Mouse (Mus musculus): ENCODE measurements at regions not wholly inside any gene's neighbourhood (a gene's known extent, or its start where the extent isn't known, plus 50 kb on each side); places are given as distances from the start of the nearest gene placed in this dataset.

- TF ChIP-seq CTCF (IDR thresholded peaks at IDR 0.05; ENCODE audit: insufficient read depth, low read length) = no peak
- TF ChIP-seq POLR2A (IDR thresholded peaks at IDR 0.05; ENCODE audit: borderline replicate concordance, extremely low read depth, low read depth, low read length) = no peak
- DNase-seq = peak; percentile 5
- WGBS = 49% methylated on average over 4 of the region's 4 CpGs
- Histone ChIP-seq H3K4me3 (replicated peaks; ENCODE audit: extremely low read depth, low read depth, low read length) (no peak overlapping the region), H3K4me1 (ENCODE audit: control insufficient read depth, insufficient read depth, low read length) (peaks cover 2% of the 10 kb centered on the region; the same call in 1 of the 2 replicates)
Observed at GRCm38 (mm10) chr2:47914986-47915485, 898.9 kb upstream of the Acvr2a start.

GRCm38 (mm10) chr2:47922965-47923364, 890.9 kb upstream of the Acvr2a start:
- TF ChIP-seq POLR2A (IDR thresholded peaks at IDR 0.05; ENCODE audit: borderline replicate concordance, extremely low read depth, low read depth, low read length) (no peak), CTCF (IDR thresholded peaks at IDR 0.05; ENCODE audit: insufficient read depth, low read length) (no peak)

DNA sequence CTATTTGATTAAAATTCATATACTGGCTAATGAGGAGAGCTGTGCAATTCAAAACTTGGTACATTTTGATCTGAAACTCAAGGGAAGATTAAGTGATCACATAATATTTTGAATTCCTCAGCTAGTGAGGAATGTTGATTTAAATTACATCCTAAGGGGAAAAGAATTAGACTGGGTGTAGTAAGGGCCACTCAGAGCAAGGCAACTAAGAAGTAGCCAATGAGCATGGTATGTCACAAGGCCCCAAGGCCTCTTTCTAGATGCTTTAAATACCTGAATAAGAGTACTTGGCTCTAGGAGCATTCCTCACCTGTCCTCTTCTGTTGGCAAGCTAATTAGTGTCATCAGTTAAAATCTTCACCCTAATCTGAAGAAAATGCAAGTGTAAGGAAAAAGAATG, 887.3 kb upstream of the Acvr2a start:
- Histone ChIP-seq H3K4me1 (ENCODE audit: control insufficient read depth, insufficient read depth, low read length) (no peaks in the 10 kb centered on the region), H3K4me3 (replicated peaks; ENCODE audit: extremely low read depth, low read depth, low read length) (no peak overlapping the region)
- no peak for DNase-seq
- TF ChIP-seq POLR2A (IDR thresholded peaks at IDR 0.05; ENCODE audit: borderline replicate concordance, extremely low read depth, low read depth, low read length) = no peak
- TF ChIP-seq CTCF (IDR thresholded peaks at IDR 0.05; ENCODE audit: insufficient read depth, low read length) = no peak

More at GRCm38 (mm10) chr2:47922965-47923364, 890.9 kb upstream of the Acvr2a start:
- no peak for DNase-seq
- Histone ChIP-seq H3K4me1 (ENCODE audit: control insufficient read depth, insufficient read depth, low read length) (no peaks in the 10 kb centered on the region), H3K4me3 (replicated peaks; ENCODE audit: extremely low read depth, low read depth, low read length) (no peak overlapping the region)

- no peak overlapping the region for H3K4me3 ChIP-seq (replicated peaks; ENCODE audit: extremely low read depth, low read depth, low read length)
- no peak for DNase-seq
Observed at GRCm38 (mm10) chr2:47945061-47945460, 868.8 kb upstream of the Acvr2a start.

DNA sequence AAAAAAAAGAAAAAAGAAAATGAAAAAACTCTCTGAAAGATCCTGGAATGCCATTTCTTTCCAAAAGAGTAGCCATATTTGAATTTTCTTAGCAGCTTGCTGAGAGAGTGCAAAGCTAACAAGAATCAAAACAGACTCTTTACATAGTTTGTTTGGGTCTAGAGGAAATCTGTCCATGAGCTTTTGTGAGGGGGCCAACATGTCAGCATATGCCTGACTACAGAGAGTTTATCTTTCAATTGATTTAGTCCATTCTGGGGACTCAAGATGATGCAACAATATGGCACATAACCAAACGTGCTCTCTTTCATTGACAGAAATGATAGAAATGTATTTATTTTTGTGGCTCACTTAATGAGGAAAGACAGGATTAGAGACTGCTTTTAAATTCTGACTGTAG, 822.8 kb upstream of the Acvr2a start:
- 45% methylated on average over 1 of the region's 1 CpGs for WGBS
- Histone ChIP-seq H3K4me1 (ENCODE audit: control insufficient read depth, insufficient read depth, low read length) (no peaks in the 10 kb centered on the region), H3K4me3 (replicated peaks; ENCODE audit: extremely low read depth, low read depth, low read length) (no peak overlapping the region)
- TF ChIP-seq POLR2A (IDR thresholded peaks at IDR 0.05; ENCODE audit: borderline replicate concordance, extremely low read depth, low read depth, low read length) (no peak), CTCF (IDR thresholded peaks at IDR 0.05; ENCODE audit: insufficient read depth, low read length) (no peak)
- no peak for DNase-seq

More at GRCm38 (mm10) chr2:47945061-47945460, 868.8 kb upstream of the Acvr2a start:
- H3K4me1 ChIP-seq (ENCODE audit: control insufficient read depth, insufficient read depth, low read length) = no peaks in the 10 kb centered on the region
- TF ChIP-seq CTCF (IDR thresholded peaks at IDR 0.05; ENCODE audit: insufficient read depth, low read length) (no peak), POLR2A (IDR thresholded peaks at IDR 0.05; ENCODE audit: borderline replicate concordance, extremely low read depth, low read depth, low read length) (no peak)

GRCm38 (mm10) chr2:47994185-47994584, 819.7 kb upstream of the Acvr2a start:
- Histone ChIP-seq H3K4me1 (ENCODE audit: control insufficient read depth, insufficient read depth, low read length) (no peaks in the 10 kb centered on the region; the same call in 1 of the 2 replicates), H3K4me3 (replicated peaks; ENCODE audit: extremely low read depth, low read depth, low read length) (no peak overlapping the region)
- TF ChIP-seq POLR2A (IDR thresholded peaks at IDR 0.05; ENCODE audit: borderline replicate concordance, extremely low read depth, low read depth, low read length) = no peak
- no peak for TF ChIP-seq CTCF (IDR thresholded peaks at IDR 0.05; ENCODE audit: insufficient read depth, low read length)
- WGBS = 89% methylated on average over 5 of the region's 5 CpGs
- no peak for DNase-seq

GRCm38 (mm10) chr2:48001230-48001629, 812.7 kb upstream of the Acvr2a start:
- 90% methylated on average over 6 of the region's 6 CpGs for WGBS

DNA sequence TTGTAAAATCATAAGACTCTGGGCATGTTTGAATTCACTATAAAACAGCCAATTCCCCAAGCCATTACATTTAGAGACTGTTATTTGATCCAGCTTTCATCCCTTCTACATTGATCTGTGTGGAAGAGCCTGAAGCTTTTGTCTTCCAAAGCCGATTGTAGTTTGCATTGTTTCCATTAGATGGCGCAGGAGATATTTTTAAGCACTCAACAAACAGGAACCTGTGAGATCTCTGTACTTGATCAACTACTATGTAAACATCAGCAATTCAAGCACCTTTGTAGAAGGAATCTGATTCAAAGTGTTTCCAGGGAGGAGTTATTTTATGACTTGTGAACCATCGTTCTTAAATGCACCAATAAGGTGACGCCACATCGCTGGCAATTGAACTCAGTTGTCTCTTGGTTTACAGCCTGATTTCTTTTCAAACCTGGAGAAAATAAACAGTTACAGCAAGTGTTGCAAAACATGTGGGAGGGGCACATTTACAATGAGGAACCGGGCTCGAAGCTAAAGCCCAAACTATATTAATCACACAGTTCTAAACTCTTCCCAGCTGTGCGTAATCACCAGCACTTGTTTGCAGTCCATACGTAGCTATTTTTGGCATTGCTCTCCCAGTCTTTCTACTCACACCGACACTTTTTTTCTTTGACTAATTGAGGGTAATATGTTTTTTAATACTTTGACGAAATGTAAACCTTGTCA, 812.0 kb upstream of the Acvr2a start:
- Histone ChIP-seq H3K4me3 (replicated peaks; ENCODE audit: extremely low read depth, low read depth, low read length) (no peak overlapping the region), H3K4me1 (ENCODE audit: control insufficient read depth, insufficient read depth, low read length) (peaks cover 3% of the 10 kb centered on the region)
- WGBS = 18% methylated on average over 11 of the region's 11 CpGs
- DNase-seq = peak; percentile 18
- peak; percentile 34; the same call in 1 of the 2 replicates for TF ChIP-seq CTCF (IDR thresholded peaks at IDR 0.05; ENCODE audit: insufficient read depth, low read length)
- no peak for TF ChIP-seq POLR2A (IDR thresholded peaks at IDR 0.05; ENCODE audit: borderline replicate concordance, extremely low read depth, low read depth, low read length)

More at GRCm38 (mm10) chr2:48001230-48001629, 812.7 kb upstream of the Acvr2a start:
- peaks cover 3% of the 10 kb centered on the region for H3K4me1 ChIP-seq (ENCODE audit: control insufficient read depth, insufficient read depth, low read length)
- DNase-seq = no peak
- TF ChIP-seq CTCF (IDR thresholded peaks at IDR 0.05; ENCODE audit: insufficient read depth, low read length) = no peak
- TF ChIP-seq POLR2A (IDR thresholded peaks at IDR 0.05; ENCODE audit: borderline replicate concordance, extremely low read depth, low read depth, low read length) = no peak
- H3K4me3 ChIP-seq (replicated peaks; ENCODE audit: extremely low read depth, low read depth, low read length) = no peak overlapping the region

GRCm38 (mm10) chr2:48010308-48010707, 803.6 kb upstream of the Acvr2a start:
- TF ChIP-seq CTCF (IDR thresholded peaks at IDR 0.05; ENCODE audit: insufficient read depth, low read length) (no peak), POLR2A (IDR thresholded peaks at IDR 0.05; ENCODE audit: borderline replicate concordance, extremely low read depth, low read depth, low read length) (no peak)
- Histone ChIP-seq H3K4me3 (replicated peaks; ENCODE audit: extremely low read depth, low read depth, low read length) (no peak overlapping the region), H3K4me1 (ENCODE audit: control insufficient read depth, insufficient read depth, low read length) (no peaks in the 10 kb centered on the region)
- DNase-seq = no peak
- 87% methylated on average over 2 of the region's 2 CpGs for WGBS

- DNase-seq = no peak
- 88% methylated on average over 7 of the region's 7 CpGs for WGBS
- TF ChIP-seq POLR2A (IDR thresholded peaks at IDR 0.05; ENCODE audit: borderline replicate concordance, extremely low read depth, low read depth, low read length) = no peak
- no peak for TF ChIP-seq CTCF (IDR thresholded peaks at IDR 0.05; ENCODE audit: insufficient read depth, low read length)
- Histone ChIP-seq H3K4me3 (replicated peaks; ENCODE audit: extremely low read depth, low read depth, low read length) (no peak overlapping the region), H3K4me1 (ENCODE audit: control insufficient read depth, insufficient read depth, low read length) (no peaks in the 10 kb centered on the region)
Observed at GRCm38 (mm10) chr2:48027559-48027958, 786.4 kb upstream of the Acvr2a start.
